Mouse (Mus musculus) embryonic facial prominence, embryonic 10.5 days (tissue): ENCODE data around the gene Slc36a2. TPM values are rescaled to one million over a fixed set of nuclear protein-coding genes. Genes with fewer than 3 reads are reported as not detected.

Experiments
- DNase-seq: peaks from one replicate; pipeline ENCODE4 v3.0.0-alpha.2; 2017; ENCODE audit warnings: low spot score
- H3K27ac ChIP-seq: fragments of 300-500 bp; sonication (generic); replicated peaks from 2 replicates; pipeline ENCODE4 v1.5.1; 2016; ENCODE audit warnings: mild to moderate bottlenecking
- H3K27me3 ChIP-seq: fragments of 300-500 bp; sonication (generic); replicated peaks from 2 replicates; pipeline ENCODE4 v1.6.1; 2016; ENCODE audit warnings: low read depth, mild to moderate bottlenecking; ENCODE audit not compliant: poor library complexity, severe bottlenecking
- H3K36me3 ChIP-seq: fragments of 300-500 bp; sonication (generic); replicated peaks from 2 replicates; pipeline ENCODE4 v1.6.1; 2016; ENCODE audit warnings: mild to moderate bottlenecking, moderate library complexity
- H3K4me1 ChIP-seq: fragments of 300-500 bp; sonication (generic); 2 replicates; pipeline ENCODE4 v1.6.1; 2016
- H3K4me3 ChIP-seq: fragments of 300-500 bp; sonication (generic); 2 replicates; pipeline ENCODE4 v1.5.1; 2016; ENCODE audit warnings: mild to moderate bottlenecking, moderate library complexity
- H3K9me3 ChIP-seq: fragments of 300-500 bp; sonication (generic); 2 replicates; pipeline ENCODE4 v1.6.1; 2016; ENCODE audit warnings: mild to moderate bottlenecking
- WGBS: fragments of 180-500 bp; shearing (Covaris S2); methylation state at CpG from one replicate; pipeline ENCODE4 v1.1.7; 2016; 5-methylcytosine and 5-hydroxymethylcytosine counted together
- polyA plus RNA-seq: library from polyadenylated mRNA; unstranded; fragments of >200 nt; fragmentation: Nextera tagmentation; extraction: Ambion mirVana; gene quantifications from 2 replicates; pipeline ENCODE4 v1.2.1, GENCODE M21; 2016

Slc36a2 gene
- polyA plus RNA-seq, 1 experiment from 2014 or later: 0.96 TPM

GRCm38 (mm10) chr11:55146855-55147254, 38.0 kb downstream of the Slc36a2 start:
- H3K4me3 ChIP-seq: no peak overlapping the region
- WGBS: 76% methylated on average over 1 of the region's 1 CpGs

GRCm38 (mm10) chr11:55144011-55144410, 40.9 kb downstream of the Slc36a2 start:
- no peaks in the 10 kb centered on the region for H3K9me3 ChIP-seq
- H3K4me1 ChIP-seq: no peaks in the 10 kb centered on the region
- H3K36me3 ChIP-seq: no peaks in the 10 kb centered on the region
- no peak overlapping the region for H3K27ac ChIP-seq
- no peak overlapping the region for H3K4me3 ChIP-seq
- WGBS: 85% methylated on average over 5 of the region's 5 CpGs
- no peak for DNase-seq
- no peaks in the 10 kb centered on the region for H3K27me3 ChIP-seq

More at GRCm38 (mm10) chr11:55146855-55147254, 38.0 kb downstream of the Slc36a2 start:
- no peaks in the 10 kb centered on the region for H3K27me3 ChIP-seq
- no peak for DNase-seq
- no peaks in the 10 kb centered on the region for H3K4me1 ChIP-seq
- H3K9me3 ChIP-seq: no peaks in the 10 kb centered on the region
- H3K27ac ChIP-seq: no peak overlapping the region
- no peaks in the 10 kb centered on the region for H3K36me3 ChIP-seq

DNA sequence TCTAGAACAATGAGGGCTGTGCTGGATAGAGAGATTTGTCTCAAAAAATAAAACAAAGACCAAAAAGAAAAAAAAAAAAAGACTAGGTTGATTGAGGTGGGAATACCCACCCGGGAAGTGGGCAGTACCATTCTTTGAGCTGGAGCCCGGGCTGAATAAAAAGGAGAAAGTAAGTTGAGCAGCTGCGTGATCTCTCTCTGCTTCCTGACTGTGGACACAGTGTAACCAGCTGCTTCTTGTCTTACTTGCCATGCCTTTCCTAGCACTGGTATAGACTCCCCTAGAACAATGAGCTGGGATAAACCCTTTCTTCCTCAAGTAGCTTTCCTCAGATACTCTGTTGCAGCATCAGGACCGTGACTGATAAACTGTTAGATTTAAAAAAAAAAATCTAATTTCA, 43.4 kb downstream of the Slc36a2 start:
- DNase-seq: no peak
- Histone ChIP-seq H3K4me3 (no peak overlapping the region), H3K36me3 (no peaks in the 10 kb centered on the region), H3K27me3 (no peaks in the 10 kb centered on the region), H3K4me1 (no peaks in the 10 kb centered on the region), H3K27ac (no peak overlapping the region), H3K9me3 (no peaks in the 10 kb centered on the region)
- 90% methylated on average over 4 of the region's 4 CpGs for WGBS

GRCm38 (mm10) chr11:55137646-55138045, 47.2 kb downstream of the Slc36a2 start:
- Histone ChIP-seq H3K4me3 (no peak overlapping the region), H3K27ac (no peak overlapping the region), H3K36me3 (no peaks in the 10 kb centered on the region), H3K4me1 (no peaks in the 10 kb centered on the region), H3K27me3 (no peaks in the 10 kb centered on the region), H3K9me3 (no peaks in the 10 kb centered on the region)
- DNase-seq: no peak

DNA sequence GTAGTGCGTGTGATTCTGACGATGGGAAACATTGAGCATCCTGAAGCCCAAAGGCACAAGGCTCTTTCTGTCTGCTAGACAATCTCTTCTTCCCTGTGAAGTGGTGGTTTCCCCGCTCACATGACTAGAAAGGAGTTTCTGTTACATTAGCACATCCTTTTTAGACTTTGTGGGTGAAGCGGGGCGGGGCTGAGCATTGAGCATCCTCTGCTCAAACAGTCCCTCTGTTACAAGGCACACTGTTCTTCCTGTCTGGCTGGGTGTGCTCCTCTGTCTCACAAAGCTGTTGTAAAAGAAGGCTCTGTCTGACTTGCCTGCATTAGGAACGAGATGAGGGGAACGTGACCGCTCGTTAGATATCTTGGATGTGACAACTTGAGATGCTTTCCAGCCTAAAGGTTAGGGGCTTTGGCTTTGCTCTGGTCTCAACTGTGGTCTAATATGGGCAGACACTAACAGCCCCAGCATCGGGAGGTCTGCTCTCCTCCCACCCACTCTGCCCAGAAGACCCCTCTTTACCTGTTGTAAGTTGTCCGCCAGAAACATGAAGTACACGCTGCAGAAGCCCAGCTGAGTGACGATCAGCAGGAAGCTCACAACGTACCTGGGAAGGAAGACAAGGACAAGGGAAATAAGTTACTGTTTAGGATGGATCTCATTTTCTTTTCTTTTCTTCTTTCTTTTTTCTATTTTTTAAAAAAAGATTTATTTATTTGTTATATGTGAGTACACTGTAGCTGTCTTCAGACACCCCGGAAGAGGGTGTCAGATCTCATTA, 47.9 kb downstream of the Slc36a2 start:
- no peak overlapping the region for H3K4me3 ChIP-seq
- DNase-seq: no peak
- H3K4me1 ChIP-seq: no peaks in the 10 kb centered on the region
- H3K27ac ChIP-seq: no peak overlapping the region
- no peaks in the 10 kb centered on the region for H3K27me3 ChIP-seq
- H3K36me3 ChIP-seq: no peaks in the 10 kb centered on the region
- 69% methylated on average over 15 of the region's 15 CpGs for WGBS
- H3K9me3 ChIP-seq: no peaks in the 10 kb centered on the region

- H3K36me3 ChIP-seq: no peaks in the 10 kb centered on the region
- H3K27me3 ChIP-seq: no peaks in the 10 kb centered on the region
- no peak overlapping the region for H3K4me3 ChIP-seq
- DNase-seq: no peak
- no peaks in the 10 kb centered on the region for H3K4me1 ChIP-seq
- no peak overlapping the region for H3K27ac ChIP-seq
- 91% methylated on average over 5 of the region's 5 CpGs for WGBS
- H3K9me3 ChIP-seq: no peaks in the 10 kb centered on the region
Observed at GRCm38 (mm10) chr11:55134871-55135270, 50.0 kb downstream of the Slc36a2 start.

DNA sequence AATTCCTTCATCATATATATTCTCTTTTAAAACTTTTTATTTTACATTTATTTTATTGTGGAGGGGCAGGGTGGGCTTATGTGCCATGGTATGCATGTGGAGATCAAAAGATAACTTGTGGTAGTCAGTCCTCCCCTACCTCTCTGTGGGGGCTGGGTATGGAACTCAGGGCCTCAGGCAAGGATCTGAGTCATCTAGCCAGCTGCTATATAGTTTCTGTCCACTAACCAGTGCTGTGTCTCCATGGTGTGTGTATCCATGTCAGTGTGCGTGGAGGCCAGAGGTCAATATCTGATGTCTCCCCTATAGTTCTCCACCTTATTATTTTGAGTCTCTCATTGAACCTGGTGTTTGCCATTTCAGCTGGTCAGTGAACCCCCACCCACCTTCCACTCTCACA, 50.5 kb downstream of the Slc36a2 start:
- 98% methylated on average over 1 of the region's 1 CpGs for WGBS
- no peak overlapping the region for H3K27ac ChIP-seq
- H3K27me3 ChIP-seq: no peaks in the 10 kb centered on the region
- no peaks in the 10 kb centered on the region for H3K9me3 ChIP-seq
- no peaks in the 10 kb centered on the region for H3K4me1 ChIP-seq
- H3K4me3 ChIP-seq: no peak overlapping the region
- DNase-seq: no peak
- H3K36me3 ChIP-seq: no peaks in the 10 kb centered on the region

DNA sequence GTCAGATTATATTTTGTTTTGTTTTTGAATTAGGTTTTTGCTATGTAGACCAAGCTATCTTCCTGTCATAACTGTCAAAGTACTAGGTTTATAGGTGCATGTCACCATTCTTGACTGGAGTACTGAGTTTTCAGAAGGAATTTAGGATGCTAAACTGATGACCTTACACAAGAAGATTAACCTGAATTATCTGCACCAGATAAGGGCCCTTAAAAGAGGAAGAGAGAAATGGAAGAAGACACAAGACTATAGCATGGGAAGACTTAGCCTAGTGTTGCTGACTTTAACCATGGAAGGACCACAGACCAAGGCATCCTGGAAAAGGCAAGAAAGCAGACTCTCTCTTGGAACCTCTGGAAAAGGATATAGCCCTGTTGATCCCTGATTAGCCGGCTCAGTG, 51.7 kb downstream of the Slc36a2 start:
- no peaks in the 10 kb centered on the region for H3K36me3 ChIP-seq
- H3K27me3 ChIP-seq: no peaks in the 10 kb centered on the region
- 92% methylated on average over 1 of the region's 1 CpGs for WGBS
- no peak overlapping the region for H3K27ac ChIP-seq
- H3K4me1 ChIP-seq: no peaks in the 10 kb centered on the region
- no peak overlapping the region for H3K4me3 ChIP-seq
- no peak for DNase-seq
- H3K9me3 ChIP-seq: no peaks in the 10 kb centered on the region

DNA sequence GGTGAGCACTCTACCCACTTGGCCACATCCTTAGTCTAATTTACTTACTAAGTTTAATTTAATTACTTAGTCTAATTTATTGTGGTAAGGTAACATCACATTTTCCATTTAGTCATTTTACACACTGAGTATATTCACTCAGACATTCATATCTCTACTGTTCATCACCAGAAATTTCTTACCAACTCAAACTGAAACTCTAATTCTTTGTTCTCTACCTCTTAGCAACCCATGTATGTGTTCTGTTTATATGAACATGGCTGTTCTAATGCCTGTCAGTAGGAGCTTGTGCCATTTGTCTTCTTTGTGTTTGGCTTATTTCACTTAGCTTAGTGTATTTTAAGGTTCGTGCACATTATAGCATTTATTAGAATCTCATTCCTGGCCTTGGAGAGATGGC, 52.9 kb downstream of the Slc36a2 start:
- Histone ChIP-seq H3K36me3 (no peaks in the 10 kb centered on the region), H3K4me1 (no peaks in the 10 kb centered on the region), H3K27ac (no peak overlapping the region), H3K4me3 (no peak overlapping the region), H3K9me3 (no peaks in the 10 kb centered on the region), H3K27me3 (no peaks in the 10 kb centered on the region)
- WGBS: 90% methylated on average over 1 of the region's 1 CpGs
- no peak for DNase-seq

DNA sequence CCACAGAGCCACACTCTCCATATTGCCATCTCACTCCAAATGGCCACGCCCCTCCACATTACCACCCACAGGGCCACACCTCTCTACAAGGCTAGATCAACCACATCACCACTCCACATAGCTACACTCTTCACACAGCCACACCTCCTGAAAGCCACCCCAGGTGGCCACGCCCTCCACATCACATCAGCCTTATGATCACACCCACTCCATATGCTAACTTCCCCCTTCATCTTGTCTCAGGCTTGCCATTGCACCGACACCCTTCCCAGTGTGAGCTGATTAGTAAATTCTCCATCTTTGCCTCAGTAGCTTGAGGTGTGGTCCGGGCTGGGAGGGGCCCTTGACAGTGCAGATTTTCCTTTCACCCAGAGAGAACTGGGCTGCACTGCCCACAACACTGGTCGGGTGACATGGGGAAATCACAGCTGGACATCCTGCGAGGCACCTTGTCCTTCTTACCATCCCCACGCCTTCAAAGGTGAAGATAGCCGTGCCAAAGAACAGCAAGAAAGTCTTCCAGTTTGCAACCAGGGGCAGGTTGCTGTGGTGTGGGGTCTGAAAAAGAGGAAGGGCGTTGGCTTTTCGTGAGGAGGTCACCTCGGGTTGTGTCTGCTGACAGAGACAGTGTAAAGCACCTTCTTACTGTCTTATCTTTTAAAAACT, 53.7 kb downstream of the Slc36a2 start:
- Histone ChIP-seq H3K4me3 (no peak overlapping the region), H3K27ac (no peak overlapping the region), H3K27me3 (no peaks in the 10 kb centered on the region), H3K36me3 (no peaks in the 10 kb centered on the region), H3K4me1 (no peaks in the 10 kb centered on the region), H3K9me3 (no peaks in the 10 kb centered on the region)
- DNase-seq: no peak
- WGBS: 86% methylated on average over 11 of the region's 11 CpGs

GRCm38 (mm10) chr11:55128411-55128810, 56.5 kb downstream of the Slc36a2 start:
- DNase-seq: no peak
- H3K4me1 ChIP-seq: no peaks in the 10 kb centered on the region
- no peaks in the 10 kb centered on the region for H3K36me3 ChIP-seq
- no peak overlapping the region for H3K27ac ChIP-seq
- H3K27me3 ChIP-seq: no peaks in the 10 kb centered on the region
- 83% methylated on average over 3 of the region's 3 CpGs for WGBS
- H3K4me3 ChIP-seq: no peak overlapping the region
- no peaks in the 10 kb centered on the region for H3K9me3 ChIP-seq

DNA sequence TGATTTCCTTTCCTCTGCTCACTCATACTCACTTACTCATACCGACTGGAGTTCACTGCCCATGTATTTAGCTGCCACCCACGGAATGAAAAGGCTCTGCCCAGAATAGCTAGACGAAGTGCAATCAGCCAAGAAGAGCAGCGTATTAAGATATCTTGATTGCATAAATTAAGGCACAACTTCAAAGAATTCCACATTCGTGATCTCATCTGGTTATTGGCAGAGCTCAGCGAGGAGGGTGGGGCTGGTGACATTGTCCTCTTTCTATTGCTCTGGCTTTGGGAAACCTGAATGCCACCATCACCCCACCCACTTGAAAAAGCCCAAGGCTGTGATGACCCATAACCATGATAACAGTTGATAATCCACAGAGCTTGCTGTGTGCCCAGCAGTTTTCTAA, 56.9 kb downstream of the Slc36a2 start:
- H3K36me3 ChIP-seq: no peaks in the 10 kb centered on the region
- H3K27ac ChIP-seq: no peak overlapping the region
- H3K4me1 ChIP-seq: no peaks in the 10 kb centered on the region
- no peak overlapping the region for H3K4me3 ChIP-seq
- H3K9me3 ChIP-seq: no peaks in the 10 kb centered on the region
- DNase-seq: no peak
- H3K27me3 ChIP-seq: no peaks in the 10 kb centered on the region
- 89% methylated on average over 6 of the region's 6 CpGs for WGBS

DNA sequence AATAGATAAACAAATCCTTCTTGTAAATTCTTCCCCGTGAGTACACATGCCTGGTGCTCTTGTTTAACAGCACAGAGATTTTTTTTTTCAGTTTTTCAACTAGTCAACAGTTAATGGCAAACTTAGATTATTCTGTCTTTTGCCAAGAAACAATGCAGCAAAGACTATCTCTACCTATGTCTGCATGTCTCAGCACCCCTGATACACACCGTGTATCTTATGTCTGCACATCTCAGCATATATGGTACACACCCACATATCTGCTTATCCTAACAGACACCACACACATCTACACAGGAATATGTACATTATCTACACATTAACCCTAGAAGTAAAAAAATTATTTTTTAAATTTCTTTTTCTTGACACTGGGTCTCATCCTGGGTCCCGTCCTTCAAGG, 58.2 kb downstream of the Slc36a2 start:
- no peaks in the 10 kb centered on the region for H3K27me3 ChIP-seq
- WGBS: 84% methylated on average over 3 of the region's 3 CpGs
- no peak overlapping the region for H3K27ac ChIP-seq
- H3K9me3 ChIP-seq: no peaks in the 10 kb centered on the region
- no peak for DNase-seq
- no peaks in the 10 kb centered on the region for H3K4me1 ChIP-seq
- no peak overlapping the region for H3K4me3 ChIP-seq
- no peaks in the 10 kb centered on the region for H3K36me3 ChIP-seq
